8 mouse cellular contexts compared by ENCODE assay signal in the genomic region with DNA sequence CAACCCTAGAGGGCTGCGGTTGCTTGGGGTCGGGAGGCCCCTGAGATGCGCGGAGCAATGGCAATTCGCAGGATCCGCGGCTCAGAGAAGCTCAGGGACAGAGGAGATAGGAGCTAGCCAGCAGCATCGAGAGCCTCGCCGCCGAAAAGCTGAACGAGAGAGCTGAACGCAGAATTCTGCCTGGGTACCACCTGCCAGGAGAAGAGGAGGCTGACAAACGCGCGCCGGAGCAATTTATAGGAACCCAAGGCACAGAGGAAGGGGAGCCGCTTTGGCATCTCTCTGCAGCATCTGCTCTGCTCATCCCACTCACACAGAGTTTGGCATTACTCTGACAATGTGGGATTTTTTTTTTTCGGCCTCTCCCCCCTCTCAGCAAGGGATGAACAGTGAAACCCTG. TPM values are rescaled to one million over a fixed set of nuclear protein-coding genes. Genes with fewer than 3 reads are reported as not detected.
DNase-seq lines count a peak whose midpoint lies in the region; ATAC-seq and TF ChIP-seq lines count a peak whose summit lies in the region.

A gene (minus strand): TSS at position 335 of the 400 bp plus-strand sequence.

- peaks cover 29% of the 10 kb centered on the region for H3K4me1 ChIP-seq in megakaryocyte, embryonic 14.5 days
- peaks cover 25% of the 10 kb centered on the region for H3K4me1 ChIP-seq in embryonic facial prominence, embryonic 15.5 days
- peaks cover 15% of the 10 kb centered on the region for H3K4me1 ChIP-seq in hindbrain, embryonic 14.5 days (replicated peaks; ENCODE audit: control insufficient read depth, insufficient read depth, low read length)

- H3K79me2 ChIP-seq in myocyte (ENCODE audit: control insufficient read depth, insufficient read depth): no peaks in the 10 kb centered on the region

- no peak for ATAC-seq in megakaryocyte, adult 5-6 weeks (ENCODE audit: poor library complexity, severe bottlenecking)
- no peak for ATAC-seq in embryonic facial prominence, embryonic 15.5 days (ENCODE audit: insufficient number of reproducible peaks, low FRiP score, low TSS enrichment, low read depth)
- no peak for ATAC-seq in hindbrain, embryonic 14.5 days (ENCODE audit: low FRiP score)

- peaks cover 57% of the 10 kb centered on the region for H3K27me3 ChIP-seq in megakaryocyte, embryonic 14.5 days (replicated peaks)
- H3K27me3 ChIP-seq in embryonic facial prominence, embryonic 15.5 days: peaks cover 47% of the 10 kb centered on the region
- peaks cover 44% of the 10 kb centered on the region for H3K27me3 ChIP-seq in hindbrain, embryonic 14.5 days (ENCODE audit: control insufficient read depth, insufficient read depth, low read length)
- peaks cover 21% of the 10 kb centered on the region for H3K27me3 ChIP-seq in myocyte (ENCODE audit: control insufficient read depth, insufficient read depth, insufficient read length)

- TF ChIP-seq POLR2A in myocyte (IDR thresholded peaks at IDR 0.05; ENCODE audit: insufficient read length, low read depth): no peak

- H3K36me3 ChIP-seq in megakaryocyte, embryonic 14.5 days (replicated peaks; ENCODE audit: low read length): no peaks in the 10 kb centered on the region
- H3K36me3 ChIP-seq in embryonic facial prominence, embryonic 15.5 days: no peaks in the 10 kb centered on the region
- H3K36me3 ChIP-seq in hindbrain, embryonic 14.5 days (replicated peaks; ENCODE audit: control insufficient read depth, insufficient read depth): no peaks in the 10 kb centered on the region
- H3K36me3 ChIP-seq in myocyte (ENCODE audit: control insufficient read depth, insufficient read depth): no peaks in the 10 kb centered on the region

- intact Hi-C loops in left cerebral cortex, postnatal 25 days (cut with DNase I): loop anchor here (1.0 to 5.0 kb wide), 6 partner anchors 49 to 302 kb away; no protein-coding TSS in a partner anchor

- peak; percentile 28 for DNase-seq in hindbrain, embryonic 14.5 days (ENCODE audit: low spot score)
- peak; percentile 77 to 96 for DNase-seq in left cerebral cortex, postnatal 25 days (ENCODE audit: low spot score in 2 of 2)
- peak; percentile 26 for DNase-seq in thymus, postnatal 25 days
- DNase-seq in lung, postnatal 36 days: no peak

- H3K27ac ChIP-seq in embryonic facial prominence, embryonic 15.5 days (replicated peaks): no peak within 1 kb of the TSS
- peak within 1 kb of the TSS; percentile 62 for H3K27ac ChIP-seq in hindbrain, embryonic 14.5 days

- peak within 1 kb of the TSS; percentile 90 for H3K4me3 ChIP-seq in megakaryocyte, embryonic 14.5 days (replicated peaks)
- H3K4me3 ChIP-seq in embryonic facial prominence, embryonic 15.5 days (replicated peaks): peak within 1 kb of the TSS; percentile 54
- H3K4me3 ChIP-seq in hindbrain, embryonic 14.5 days (replicated peaks; ENCODE audit: low read length): peak within 1 kb of the TSS; percentile 63
- H3K4me3 ChIP-seq in myocyte: no peak within 1 kb of the TSS

- H3K9me3 ChIP-seq in megakaryocyte, embryonic 14.5 days: 0 out of 2 replicates have a peak, but pooled peaks cover 3% of the 10 kb centered on the region
- no peaks in the 10 kb centered on the region for H3K9me3 ChIP-seq in embryonic facial prominence, embryonic 15.5 days (replicated peaks)
- H3K9me3 ChIP-seq in hindbrain, embryonic 14.5 days (ENCODE audit: control insufficient read depth, low read length): no peaks in the 10 kb centered on the region

- H3ac ChIP-seq in myocyte (ENCODE audit: control insufficient read depth, insufficient read length): peak within 1 kb of the TSS; percentile 22

- peak within 1 kb of the TSS; percentile 99 for H3K4me2 ChIP-seq in embryonic facial prominence, embryonic 15.5 days (replicated peaks)
- peak within 1 kb of the TSS; percentile 98 for H3K4me2 ChIP-seq in hindbrain, embryonic 14.5 days (replicated peaks)
- H3K4me2 ChIP-seq in myocyte (ENCODE audit: low read depth): peak within 1 kb of the TSS; percentile 70

- H3K9ac ChIP-seq in embryonic facial prominence, embryonic 15.5 days: no peak within 1 kb of the TSS
- peak within 1 kb of the TSS; percentile 70 for H3K9ac ChIP-seq in hindbrain, embryonic 14.5 days

- WGBS in embryonic facial prominence, embryonic 15.5 days: 0% methylated on average over 19 of the region's 19 CpGs
- WGBS in hindbrain, embryonic 14.5 days: under 1% methylated on average over 19 of the region's 19 CpGs

TF ChIP-seq in myocyte, 11 proteins besides CTCF, POLR2A, EP300 and RAD21:
- no peak for TF ChIP-seq TCF12 (IDR thresholded peaks at IDR 0.05; ENCODE audit: insufficient read depth, poor library complexity, severe bottlenecking)
- TF ChIP-seq POLR2AphosphoS2 (IDR thresholded peaks at IDR 0.05; ENCODE audit: insufficient read length, low read depth): no peak
- no peak for TF ChIP-seq E2F4 (IDR thresholded peaks at IDR 0.05; ENCODE audit: insufficient read depth)
- TF ChIP-seq REST (IDR thresholded peaks at IDR 0.05; ENCODE audit: insufficient read depth, insufficient read length): no peak
- TF ChIP-seq USF1 (IDR thresholded peaks at IDR 0.05; ENCODE audit: low read depth): no peak
- TF ChIP-seq CEBPB (IDR thresholded peaks at IDR 0.05; ENCODE audit: insufficient read depth, poor library complexity, severe bottlenecking): no peak
- TF ChIP-seq MYOG (IDR thresholded peaks at IDR 0.05; ENCODE audit: control insufficient read depth in 1 of 3, insufficient read depth in 1 of 3, insufficient read length in 2 of 3, low read depth in 2 of 3): no peak
- no peak for TF ChIP-seq SRF (IDR thresholded peaks at IDR 0.05; ENCODE audit: control insufficient read depth, insufficient read length, low read depth)
- no peak for TF ChIP-seq MAX (IDR thresholded peaks at IDR 0.05; ENCODE audit: low read depth)
- TF ChIP-seq MYOD1 (IDR thresholded peaks at IDR 0.05; ENCODE audit: control insufficient read depth in 1 of 3, insufficient read length in 2 of 3, low read depth in 2 of 3): no peak
- no peak for TF ChIP-seq TCF3 (IDR thresholded peaks at IDR 0.05; ENCODE audit: insufficient read length, low read depth)

RNA-seq across cellular contexts. Expression of the gene that starts here (rescaled TPM):
- polyA plus RNA-seq in megakaryocyte, embryonic 14.5 days (2012; ENCODE audit: insufficient read depth, low replicate concordance): not detected in 2 replicates
- not detected in 2 replicates for total RNA-seq in megakaryocyte, adult 5-6 weeks (2015)
- not detected in 2 replicates for total RNA-seq in megakaryocyte, adult 5-6 weeks (2017)
- 2.1 TPM in 2 replicates for polyA plus RNA-seq in embryonic facial prominence, embryonic 15.5 days (2015; fragmentation: Nextera tagmentation; extraction: Ambion mirVana)
- polyA plus RNA-seq in hindbrain, embryonic 14.5 days (2014; fragmentation: Nextera tagmentation; extraction: Ambion mirVana): 7.5 and 7.9 TPM in 2 replicates
- total RNA-seq in left cerebral cortex, postnatal 25 days (2021): 100 to 1,000 TPM; 104 to 117 TPM
- 0.04 TPM for polyA plus RNA-seq in myocyte (2012; fragmentation: generic; extraction: Trizol)

Comparison
In these comparisons a context has a peak if more than half of its experiments do, and no peak if none do; other contexts are left out.
1. RNA of the gene that starts here (total RNA-seq): 104 to 117 TPM in left cerebral cortex, postnatal 25 days; not detected in megakaryocyte, adult 5-6 weeks; every median in the first group is over 100 times any median in the second.
2. Peak in every context shown above with its lines, with median percentiles within 50 percentile points of each other: H3K4me2 ChIP-seq.